Mouse (Mus musculus) layer of hippocampus, postnatal 14 days (tissue): ENCODE data around the gene Arl1. TPM values are rescaled to one million over a fixed set of nuclear protein-coding genes. Genes with fewer than 3 reads are reported as not detected.
A peak's percentile ranks its signal among the peaks of the same experiment; 100 is the strongest.
"Not testable (repeated sequence)": the region's sequence is repeated elsewhere in the genome, so short reads cannot be mapped to it uniquely, and the experiment has no call there.

ENCODE experiments used
- DNase-seq, 2 experiments: peaks; one replicate each; pipeline ENCODE4 v3.0.0; 2021 to 2022; ENCODE audit warnings: low spot score in 2 of 2, mixed read lengths in 1 of 2
- total RNA-seq, 2 experiments: library from RNA; stranded (reverse); gene quantifications; 2 replicates each; pipeline ENCODE4 v1.2.3; 2021

Arl1 gene
- total RNA-seq, 2 experiments from 2014 or later: 124 to 129 TPM

GRCm38 (mm10) chr10:88761524-88762212 is 31.0 kb downstream of the Arl1 start:
- DNase-seq: peak; percentile 12 to 30

GRCm38 (mm10) chr10:88765431-88766142 is 34.9 kb downstream of the Arl1 start:
- no peak for DNase-seq

- DNase-seq: no peak
Measured at GRCm38 (mm10) chr10:88768961-88769360, 38.3 kb downstream of the Arl1 start.

- no peak for DNase-seq
Measured at GRCm38 (mm10) chr10:88769676-88770075, 39.0 kb downstream of the Arl1 start.

- DNase-seq: not testable (repeated sequence)
Measured at GRCm38 (mm10) chr10:88772965-88773364, 42.3 kb downstream of the Arl1 start.

GRCm38 (mm10) chr10:88776206-88776605 is 45.5 kb downstream of the Arl1 start:
- DNase-seq: no peak

- DNase-seq: no peak
Measured at GRCm38 (mm10) chr10:88780716-88781115, 50.1 kb downstream of the Arl1 start.

GRCm38 (mm10) chr10:88783135-88783534 is 52.5 kb downstream of the Arl1 start:
- DNase-seq: not testable (repeated sequence)

- DNase-seq: no peak
Measured at GRCm38 (mm10) chr10:88783941-88784340, 53.3 kb downstream of the Arl1 start.

- DNase-seq: no peak
Measured at GRCm38 (mm10) chr10:88784513-88784931, 53.9 kb downstream of the Arl1 start.

GRCm38 (mm10) chr10:88793671-88794070 is 63.0 kb downstream of the Arl1 start:
- DNase-seq: no peak

Other genes starting within 250 kb of the Arl1 start
- 10 to 100 TPM; 43.3 to 45.8 TPM for gene Chpt1, start 226.8 kb upstream of the Arl1 start, total RNA-seq
- gene Mybpc1, start 125.7 kb upstream of the Arl1 start, total RNA-seq: 1 to 10 TPM; 1.4 to 2.1 TPM
- gene Spic, start 45.8 kb upstream of the Arl1 start, total RNA-seq: not detected
- gene Utp20, start 95.9 kb downstream of the Arl1 start, total RNA-seq: 10 to 100 TPM; 20.0 to 23.1 TPM
- under 1 TPM in 1 of 2 experiments, not detected in 1; 0.07 TPM for gene Slc5a8, start 155.1 kb downstream of the Arl1 start, total RNA-seq